Mouse (Mus musculus) heart, embryonic 14.5 days (tissue): ENCODE measurements around the gene Cd151. TPM values are rescaled to one million over a fixed set of nuclear protein-coding genes. Genes with fewer than 3 reads are reported as not detected.

Experiments
- ATAC-seq: fragments of 200-750 bp; cut with Nextera tagmentation; 2 replicates; pipeline ENCODE4 v1.8.0; 2017; ENCODE audit warnings: low read depth, moderate TSS enrichment; ENCODE audit not compliant: insufficient number of reproducible peaks, insufficient read depth, low FRiP score
- H3K27ac ChIP-seq, 2 experiments: fragments of 200-500 bp in 1 of 2; fragments of 300-500 bp in 1 of 2; sonication (generic) in 1 of 2; replicated peaks in 1 of 2; 2 replicates each; pipeline ENCODE4 v1.5.1; 2012 to 2014; ENCODE audit warnings: low read depth in 2 of 2, low read length in 2 of 2, control low read depth in 1 of 2, mild to moderate bottlenecking in 1 of 2, mixed read lengths in 1 of 2; ENCODE audit not compliant: control insufficient read depth in 1 of 2, insufficient read depth in 1 of 2
- H3K27me3 ChIP-seq: fragments of 300-500 bp; sonication (generic); 2 replicates; pipeline ENCODE4 v1.6.1; 2014; ENCODE audit warnings: mild to moderate bottlenecking, low read length, control low read depth; ENCODE audit not compliant: control insufficient read depth, insufficient read depth
- H3K36me3 ChIP-seq: fragments of 300-500 bp; sonication (generic); 2 replicates; pipeline ENCODE4 v1.6.1; 2014; ENCODE audit warnings: mild to moderate bottlenecking, control low read depth, low read length, mixed read lengths; ENCODE audit not compliant: control insufficient read depth, insufficient read depth
- H3K4me1 ChIP-seq, 2 experiments: fragments of 200-500 bp in 1 of 2; fragments of 300-500 bp in 1 of 2; sonication (generic) in 1 of 2; 2 replicates each; pipeline ENCODE4 v1.6.1; 2012 to 2014; ENCODE audit warnings: low read length in 2 of 2, control low read depth in 1 of 2, mixed read lengths in 1 of 2; ENCODE audit not compliant: control insufficient read depth in 2 of 2, insufficient read depth in 2 of 2
- H3K4me2 ChIP-seq: fragments of 300-500 bp; sonication (generic); 2 replicates; pipeline ENCODE4 v1.6.1; 2014; ENCODE audit warnings: mild to moderate bottlenecking, low read length
- H3K4me3 ChIP-seq, 2 experiments: fragments of 200-500 bp in 1 of 2; fragments of 300-500 bp in 1 of 2; sonication (generic) in 1 of 2; 2 replicates each; pipeline ENCODE4 v1.5.1; 2012 to 2014; ENCODE audit warnings: low read length in 2 of 2, mild to moderate bottlenecking in 2 of 2, control low read depth in 1 of 2, low read depth in 1 of 2, moderate library complexity in 1 of 2; ENCODE audit not compliant: control insufficient read depth in 1 of 2, insufficient read depth in 1 of 2
- H3K9ac ChIP-seq: fragments of 300-500 bp; sonication (generic); 2 replicates; pipeline ENCODE4 v1.6.1; 2014; ENCODE audit warnings: mild to moderate bottlenecking, low read length
- H3K9me3 ChIP-seq: fragments of 300-500 bp; sonication (generic); 2 replicates; pipeline ENCODE4 v1.6.1; 2016; ENCODE audit warnings: low read length, control low read depth; ENCODE audit not compliant: control insufficient read depth
- WGBS: fragments of 180-500 bp; shearing (Covaris S2); extraction: QIAGEN DNeasy Blood & Tissue Kit; methylation state at CpG from one replicate; pipeline ENCODE4 v1.1.7; 2014; 5-methylcytosine and 5-hydroxymethylcytosine counted together
- polyA plus RNA-seq: library from polyadenylated mRNA; unstranded; fragments of >200 nt; fragmentation: Nextera tagmentation; extraction: Ambion mirVana; gene quantifications from 2 replicates; pipeline ENCODE4 v1.2.1, GENCODE M21; 2014

Cd151 gene
- polyA plus RNA-seq, 1 experiment from 2014 or later = 115 TPM

- Histone ChIP-seq H3K4me1 (peaks cover 21 to 42% of the 10 kb centered on the region in 2 experiments; a peak in 3 of 4 replicates), H3K4me3 (peak within 1 kb of the TSS; percentile 57 to 61), H3K36me3 (peaks cover 25% of the 10 kb centered on the region), H3K27ac (peak within 1 kb of the TSS in 1 of 2 experiments; percentile 44; a peak in 2 of 4 replicates), H3K9ac (peak within 1 kb of the TSS; percentile 77), H3K9me3 (no peaks in the 10 kb centered on the region), H3K27me3 (peaks cover 30% of the 10 kb centered on the region), H3K4me2 (peak within 1 kb of the TSS; percentile 97)
- WGBS = 73% methylated on average over 15 of the region's 15 CpGs
- no peak for ATAC-seq
These were observed 6.6 kb upstream of the Cd151 start, which contains the start of gene Cracr2b for GRCm38 (mm10) chr7:141460391-141461113. Cracr2b (plus strand) TSS chr7:141461094.

DNA sequence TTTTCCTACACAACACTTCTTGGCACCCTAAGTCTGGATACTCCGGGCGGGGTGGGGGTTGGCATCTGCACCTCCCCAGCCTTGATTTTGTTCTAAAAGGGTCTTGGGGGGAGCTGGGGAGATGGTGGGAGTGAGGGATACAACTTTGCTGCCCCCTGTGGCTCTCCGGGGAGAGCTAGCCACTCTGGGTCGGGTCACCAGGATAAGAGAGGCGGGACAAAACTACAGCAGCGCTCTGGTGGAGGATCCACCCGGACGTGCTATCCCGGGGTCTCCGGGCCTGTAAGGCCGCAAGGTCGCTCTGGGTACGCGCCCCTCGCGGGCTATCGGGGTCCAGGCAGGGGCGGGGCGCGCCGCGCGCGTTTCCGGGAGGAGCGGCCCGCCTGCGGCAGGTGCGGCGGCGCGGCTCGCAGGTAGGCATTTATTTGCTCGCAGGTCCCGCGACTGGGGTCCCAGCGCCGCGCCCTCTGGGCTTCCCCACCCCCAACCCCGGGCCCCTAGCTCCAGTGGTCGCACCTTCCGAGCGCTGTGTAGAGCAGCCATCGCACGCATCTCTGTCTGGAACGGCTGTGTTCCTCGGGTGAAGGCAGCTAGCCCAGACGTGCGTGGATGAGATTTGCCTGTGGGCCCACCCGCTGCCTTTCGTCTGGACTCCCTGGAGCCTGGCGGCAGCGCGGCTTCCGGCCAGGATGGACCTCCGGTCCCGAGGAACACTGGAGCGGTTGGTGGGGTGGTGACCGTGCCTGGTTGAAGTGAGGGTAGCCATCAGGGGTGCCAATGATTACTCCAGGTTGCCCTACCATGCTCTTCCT lies 5.5 kb upstream of the Cd151 start:
- H3K4me3 ChIP-seq = peak overlapping the region; percentile 57 to 61
- H3K4me1 ChIP-seq = peaks cover 19 to 38% of the 10 kb centered on the region in 2 experiments; a peak in 3 of 4 replicates
- no peaks in the 10 kb centered on the region for H3K9me3 ChIP-seq
- peak overlapping the region; percentile 97 for H3K4me2 ChIP-seq
- peak overlapping the region; percentile 77 for H3K9ac ChIP-seq
- H3K27ac ChIP-seq = peak overlapping the region in 1 of 2 experiments; percentile 44; a peak in 2 of 4 replicates
- 1% methylated on average over 58 of the region's 59 CpGs for WGBS
- ATAC-seq = no peak
- H3K27me3 ChIP-seq = peaks cover 30% of the 10 kb centered on the region
- peaks cover 25% of the 10 kb centered on the region for H3K36me3 ChIP-seq

GRCm38 (mm10) chr7:141462333-141462821 lies 4.8 kb upstream of the Cd151 start:
- Histone ChIP-seq H3K9me3 (no peaks in the 10 kb centered on the region), H3K27ac (no peak overlapping the region), H3K27me3 (peaks cover 30% of the 10 kb centered on the region)

GRCm38 (mm10) chr7:141463824-141464602 lies 3.2 kb upstream of the Cd151 start:
- ATAC-seq = peak; percentile 0; the same call in 1 of the 2 replicates
- Histone ChIP-seq H3K9ac (peak overlapping the region; percentile 65; the same call in 1 of the 2 replicates), H3K4me1 (peaks cover 31 to 50% of the 10 kb centered on the region in 2 experiments), H3K27ac (peak overlapping the region; percentile 45 to 73), H3K4me3 (peak overlapping the region; percentile 7 to 25), H3K4me2 (peak overlapping the region; percentile 64), H3K9me3 (no peaks in the 10 kb centered on the region), H3K27me3 (peaks cover 30% of the 10 kb centered on the region), H3K36me3 (peaks cover 13% of the 10 kb centered on the region)
- 31% methylated on average over 12 of the region's 12 CpGs for WGBS

More at GRCm38 (mm10) chr7:141462333-141462821, 4.8 kb upstream of the Cd151 start:
- peak overlapping the region; percentile 57 to 61 for H3K4me3 ChIP-seq
- WGBS = 17% methylated on average over 5 of the region's 5 CpGs
- ATAC-seq = no peak
- peak overlapping the region; percentile 97 for H3K4me2 ChIP-seq
- H3K36me3 ChIP-seq = peaks cover 23% of the 10 kb centered on the region
- peak overlapping the region; percentile 77 for H3K9ac ChIP-seq
- H3K4me1 ChIP-seq = peaks cover 22 to 42% of the 10 kb centered on the region in 2 experiments; a peak in 3 of 4 replicates

DNA sequence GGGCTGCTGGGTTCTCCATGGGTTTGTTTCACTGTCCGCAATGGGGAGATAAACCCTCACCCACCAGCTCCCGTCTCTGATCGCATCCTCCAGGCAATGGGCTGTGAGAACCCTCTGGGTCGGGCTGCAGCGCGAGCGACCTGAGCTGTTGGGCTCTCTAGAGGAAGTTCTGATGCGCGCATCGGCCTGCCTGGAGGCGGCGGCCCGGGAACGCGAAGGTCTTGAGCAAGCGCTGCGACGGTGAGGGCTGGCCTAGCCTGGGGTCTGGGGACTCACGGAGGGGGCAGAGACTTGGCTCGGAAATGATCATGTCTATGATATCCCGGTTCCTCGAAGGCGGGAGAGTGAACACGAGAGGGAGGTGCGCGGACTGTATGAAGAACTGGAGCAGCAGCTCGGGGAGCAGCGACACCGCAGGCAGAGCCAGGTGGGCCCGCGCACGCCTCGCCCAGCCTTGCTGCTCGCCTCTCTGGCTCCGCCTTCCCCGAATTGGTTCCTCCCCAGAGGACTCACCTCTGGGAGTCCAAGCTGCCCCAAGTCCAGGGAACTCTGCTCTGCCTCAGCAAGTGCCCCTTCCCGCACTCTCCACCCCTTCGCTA lies 2.5 kb upstream of the Cd151 start:
- H3K27me3 ChIP-seq = peaks cover 30% of the 10 kb centered on the region
- peaks cover 38 to 57% of the 10 kb centered on the region in 2 experiments for H3K4me1 ChIP-seq
- H3K4me3 ChIP-seq = peak overlapping the region; percentile 7 to 25
- H3K9ac ChIP-seq = peak overlapping the region; percentile 65
- peak overlapping the region; percentile 64 for H3K4me2 ChIP-seq
- WGBS = 9% methylated on average over 38 of the region's 38 CpGs
- H3K36me3 ChIP-seq = peaks cover 11% of the 10 kb centered on the region
- no peaks in the 10 kb centered on the region for H3K9me3 ChIP-seq
- peak overlapping the region; percentile 11 to 73; a peak in 2 of 4 replicates for H3K27ac ChIP-seq
- no peak for ATAC-seq

DNA sequence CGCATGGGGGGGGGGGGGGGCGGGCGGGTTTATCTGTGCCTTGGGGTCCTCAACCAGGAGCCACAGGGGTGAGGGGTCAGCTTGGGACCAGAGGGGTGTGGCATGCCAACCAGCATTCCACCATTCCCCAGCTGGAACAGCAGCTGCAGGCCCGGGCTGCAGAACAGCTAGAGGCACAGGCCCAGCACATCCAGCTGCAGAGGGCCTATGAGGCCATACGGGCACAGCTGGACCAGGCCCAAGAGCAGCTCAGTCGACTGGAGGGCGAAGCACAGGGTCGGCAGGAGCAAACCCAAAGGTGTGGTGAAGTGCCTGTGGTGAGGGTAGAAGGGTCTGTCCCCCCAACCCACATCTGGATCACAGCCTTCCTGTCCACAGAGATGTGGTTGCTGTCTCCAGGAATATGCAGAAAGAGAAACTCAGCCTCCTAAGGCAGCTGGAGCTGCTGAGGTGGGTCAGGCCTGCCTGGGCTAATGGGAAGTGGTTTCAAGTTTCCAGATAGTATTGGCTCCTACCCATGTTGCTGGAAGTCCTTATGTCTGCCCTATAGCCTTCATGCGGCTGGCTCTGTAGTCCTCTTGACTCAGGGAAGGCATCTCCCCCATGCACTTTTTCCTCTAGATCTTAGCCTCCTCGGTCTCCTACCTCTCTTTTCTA lies 1.7 kb upstream of the Cd151 start:
- 60% methylated on average over 7 of the region's 10 CpGs for WGBS
- Histone ChIP-seq H3K9me3 (no peaks in the 10 kb centered on the region), H3K27me3 (peaks cover 30% of the 10 kb centered on the region), H3K9ac (peak overlapping the region; percentile 65; the same call in 1 of the 2 replicates), H3K4me2 (peak overlapping the region; percentile 64), H3K36me3 (peaks cover 13% of the 10 kb centered on the region), H3K4me3 (peak overlapping the region in 1 of 2 experiments; percentile 25; a peak in 1 of 4 replicates), H3K27ac (peak overlapping the region; percentile 10 to 33; a peak in 2 of 4 replicates), H3K4me1 (peaks cover 41 to 61% of the 10 kb centered on the region in 2 experiments)
- ATAC-seq = no peak
